Mouse (Mus musculus) left cerebral cortex, postnatal 14 days (tissue): ENCODE data around the gene Sept10. TPM values are rescaled to one million over a fixed set of nuclear protein-coding genes. Genes with fewer than 3 reads are reported as not detected.

Experiments used
- DNase-seq, 2 experiments: peaks; one replicate each; pipeline ENCODE4 v3.0.0; 2021 to 2022; ENCODE audit warnings: low spot score in 2 of 2, mixed read lengths in 1 of 2
- intact Hi-C: fragments of 180-260 bp; cut with DNase I; formaldehyde crosslinking; loops from one replicate; pipeline ENCODE4 v1.15.1; 2025
- total RNA-seq, 2 experiments: library from RNA; stranded (reverse); gene quantifications; 2 replicates each; pipeline ENCODE4 v1.2.3; 2021

Gene Sept10
- total RNA-seq, 2 experiments from 2014 or later = 7.4 to 9.5 TPM

GRCm38 (mm10) chr10:59235227-59235626 is 13.6 kb upstream of the Sept10 start:
- DNase-seq = no peak
- intact Hi-C loops = no loop called here

GRCm38 (mm10) chr10:59229205-59229820 is 7.7 kb upstream of the Sept10 start:
- DNase-seq = no peak
- intact Hi-C loops = no loop called here

GRCm38 (mm10) chr10:59225137-59225536 is 3.5 kb upstream of the Sept10 start:
- DNase-seq = no peak
- intact Hi-C loops = no loop called here

- intact Hi-C loops = no loop called here
- no peak for DNase-seq
Observed at GRCm38 (mm10) chr10:59223890-59224289, 2.2 kb upstream of the Sept10 start.

- intact Hi-C loops = no loop called here
- DNase-seq = no peak
Observed at GRCm38 (mm10) chr10:59223301-59223700, 1.7 kb upstream of the Sept10 start.

GRCm38 (mm10) chr10:59222271-59223101 is 839 bp upstream of the Sept10 start:
- DNase-seq = peak; percentile 6 to 21
- intact Hi-C loops = no loop called here

GRCm38 (mm10) chr10:59220824-59221472 is 699 bp downstream of the Sept10 start:
- intact Hi-C loops = loop anchor here (2.0 kb wide), 1 partner anchor 64 kb away; no protein-coding TSS in a partner anchor
- DNase-seq = peak; percentile 7 to 18

- intact Hi-C loops = no loop called here
Observed at GRCm38 (mm10) chr10:59200011-59200410, 21.6 kb downstream of the Sept10 start.

GRCm38 (mm10) chr10:59196763-59197162 is 24.9 kb downstream of the Sept10 start:
- intact Hi-C loops = no loop called here

More at GRCm38 (mm10) chr10:59200011-59200410, 21.6 kb downstream of the Sept10 start:
- no peak for DNase-seq

GRCm38 (mm10) chr10:59194891-59195290 is 26.8 kb downstream of the Sept10 start:
- DNase-seq = no peak
- intact Hi-C loops = no loop called here

More at GRCm38 (mm10) chr10:59196763-59197162, 24.9 kb downstream of the Sept10 start:
- DNase-seq = no peak

GRCm38 (mm10) chr10:59182306-59182705 is 39.3 kb downstream of the Sept10 start:
- DNase-seq = no peak
- intact Hi-C loops = no loop called here

GRCm38 (mm10) chr10:59179620-59180019 is 42.0 kb downstream of the Sept10 start:
- intact Hi-C loops = no loop called here

GRCm38 (mm10) chr10:59172539-59172938 is 49.1 kb downstream of the Sept10 start:
- intact Hi-C loops = no loop called here
- DNase-seq = no peak

More at GRCm38 (mm10) chr10:59179620-59180019, 42.0 kb downstream of the Sept10 start:
- DNase-seq = no peak

GRCm38 (mm10) chr10:59171042-59171441 is 50.6 kb downstream of the Sept10 start:
- DNase-seq = no peak
- intact Hi-C loops = no loop called here

GRCm38 (mm10) chr10:59166104-59166944 is 55.3 kb downstream of the Sept10 start:
- intact Hi-C loops = loop anchor here (1.0 kb wide), 1 partner anchor 126 kb away; no protein-coding TSS in a partner anchor
- DNase-seq = peak; percentile 72 to 74

GRCm38 (mm10) chr10:59162185-59162897 is 59.3 kb downstream of the Sept10 start:
- intact Hi-C loops = no loop called here
- DNase-seq = no peak

GRCm38 (mm10) chr10:59158627-59159026 is 63.0 kb downstream of the Sept10 start:
- DNase-seq = no peak

GRCm38 (mm10) chr10:59152544-59153081 is 69.0 kb downstream of the Sept10 start:
- intact Hi-C loops = no loop called here
- DNase-seq = no peak

More at GRCm38 (mm10) chr10:59158627-59159026, 63.0 kb downstream of the Sept10 start:
- intact Hi-C loops = no loop called here
